Mouse (Mus musculus): Measurements from ENCODE around the gene Xylt1. TPM values are rescaled to one million over a fixed set of nuclear protein-coding genes. Genes with fewer than 3 reads are reported as not detected.
A peak's percentile ranks its signal among the peaks of the same experiment; 100 is the strongest.

The Xylt1 gene
- total RNA-seq, 2 experiments from 2014 or later, result 47.1 to 51.7 TPM

GRCm38 (mm10) chr7:117508090-117508489 lies 127.3 kb downstream of the Xylt1 start:
- no peak for DNase-seq (ENCODE audit: low spot score in 2 of 2)

GRCm38 (mm10) chr7:117510113-117510512 lies 129.3 kb downstream of the Xylt1 start:
- DNase-seq (ENCODE audit: low spot score in 2 of 2), result peak; percentile 53 to 76

GRCm38 (mm10) chr7:117512301-117512700 lies 131.5 kb downstream of the Xylt1 start:
- DNase-seq (ENCODE audit: low spot score in 2 of 2), result no peak

GRCm38 (mm10) chr7:117515794-117516193 lies 135.0 kb downstream of the Xylt1 start:
- DNase-seq (ENCODE audit: low spot score in 2 of 2), result no peak

- no peak for DNase-seq (ENCODE audit: low spot score in 2 of 2)
Observed at GRCm38 (mm10) chr7:117516896-117517295, 136.1 kb downstream of the Xylt1 start.

GRCm38 (mm10) chr7:117521369-117521768 lies 140.6 kb downstream of the Xylt1 start:
- DNase-seq (ENCODE audit: low spot score in 2 of 2), result no peak

GRCm38 (mm10) chr7:117522092-117522635 lies 141.4 kb downstream of the Xylt1 start:
- no peak for DNase-seq (ENCODE audit: low spot score in 2 of 2)

- DNase-seq (ENCODE audit: low spot score in 2 of 2), result peak in 1 of 2 experiments; percentile 49
Observed at GRCm38 (mm10) chr7:117524430-117525214, 143.8 kb downstream of the Xylt1 start.

GRCm38 (mm10) chr7:117525678-117526077 lies 144.9 kb downstream of the Xylt1 start:
- DNase-seq (ENCODE audit: low spot score in 2 of 2), result no peak

- DNase-seq (ENCODE audit: low spot score in 2 of 2), result no peak
Observed at GRCm38 (mm10) chr7:117526570-117526969, 145.8 kb downstream of the Xylt1 start.

GRCm38 (mm10) chr7:117529787-117530655 lies 149.2 kb downstream of the Xylt1 start:
- no peak for DNase-seq (ENCODE audit: low spot score in 2 of 2)

- DNase-seq (ENCODE audit: low spot score in 2 of 2), result no peak
Observed at GRCm38 (mm10) chr7:117532651-117533050, 151.9 kb downstream of the Xylt1 start.

- DNase-seq (ENCODE audit: low spot score in 2 of 2), result no peak
Observed at GRCm38 (mm10) chr7:117533164-117533563, 152.4 kb downstream of the Xylt1 start.

- DNase-seq (ENCODE audit: low spot score in 2 of 2), result no peak
Observed at GRCm38 (mm10) chr7:117539931-117540330, 159.2 kb downstream of the Xylt1 start.

GRCm38 (mm10) chr7:117540413-117540812 lies 159.6 kb downstream of the Xylt1 start:
- DNase-seq (ENCODE audit: low spot score in 2 of 2), result no peak

- DNase-seq (ENCODE audit: low spot score in 2 of 2), result no peak
Observed at GRCm38 (mm10) chr7:117541056-117541455, 160.3 kb downstream of the Xylt1 start.

GRCm38 (mm10) chr7:117541681-117542080 lies 160.9 kb downstream of the Xylt1 start:
- no peak for DNase-seq (ENCODE audit: low spot score in 2 of 2)

- DNase-seq (ENCODE audit: low spot score in 2 of 2), result no peak
Observed at GRCm38 (mm10) chr7:117543041-117543440, 162.3 kb downstream of the Xylt1 start.

- no peak for DNase-seq (ENCODE audit: low spot score in 2 of 2)
Observed at GRCm38 (mm10) chr7:117544126-117544525, 163.3 kb downstream of the Xylt1 start.

- DNase-seq (ENCODE audit: low spot score in 2 of 2), result no peak
Observed at GRCm38 (mm10) chr7:117548301-117548700, 167.5 kb downstream of the Xylt1 start.

GRCm38 (mm10) chr7:117550916-117551549 lies 170.3 kb downstream of the Xylt1 start:
- no peak for DNase-seq (ENCODE audit: low spot score in 2 of 2)
